Mouse (Mus musculus): Measurements from ENCODE around the gene Gm28551. TPM values are rescaled to one million over a fixed set of nuclear protein-coding genes. Genes with fewer than 3 reads are reported as not detected.
"Not testable (repeated sequence)": the region's sequence is repeated elsewhere in the genome, so short reads cannot be mapped to it uniquely, and the experiment has no call there.

Gene Gm28551
- total and polyA plus RNA-seq, 2 experiments from 2014 or later: 0.66 to 2.1 TPM

DNA sequence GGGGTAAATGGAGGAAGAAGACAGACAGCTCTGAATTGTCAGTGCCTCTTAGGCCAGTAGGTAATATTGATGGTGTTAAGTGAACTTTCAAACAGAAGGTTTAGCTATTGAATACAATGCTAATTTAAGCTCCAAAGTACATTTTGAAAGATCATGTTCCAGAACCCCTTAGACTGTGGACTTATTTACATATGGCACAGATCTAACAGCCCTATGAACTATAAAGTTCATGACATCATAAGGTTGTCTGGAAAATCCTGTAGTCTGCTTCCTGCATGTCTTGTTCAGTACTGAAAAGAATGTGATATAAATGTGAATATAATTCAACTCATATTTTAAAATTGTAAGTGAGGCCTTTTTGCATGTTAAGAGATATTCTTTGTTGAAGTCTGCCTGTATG lies 6.5 kb upstream of the Gm28551 start:
- Histone ChIP-seq H3K9ac (replicated peaks; ENCODE audit: low read length, poor library complexity, severe bottlenecking) (no peak overlapping the region), H3K36me3 (ENCODE audit: insufficient read depth, low read length) (no peaks in the 10 kb centered on the region), H3K9me3 (ENCODE audit: low read length) (no peaks in the 10 kb centered on the region), H3K4me2 (ENCODE audit: low read depth, low read length, poor library complexity, severe bottlenecking) (no peak overlapping the region), H3K27ac (ENCODE audit: low read depth, low read length) (no peak overlapping the region), H3K4me1 (ENCODE audit: insufficient read depth, low read length) (no peaks in the 10 kb centered on the region), H3K4me3 (ENCODE audit: low read depth, low read length) (no peak overlapping the region), H3K27me3 (ENCODE audit: insufficient read depth, low read length) (no peaks in the 10 kb centered on the region)
- DNase-seq (ENCODE audit: low spot score) (no peak), ATAC-seq (ENCODE audit: low FRiP score) (no peak)
- TF ChIP-seq CTCF (IDR thresholded peaks at IDR 0.05): no peak

- H3K4me2 ChIP-seq (ENCODE audit: low read depth, low read length, poor library complexity, severe bottlenecking): no peak overlapping the region
- WGBS: 98% methylated on average over 2 of the region's 2 CpGs
Measured at GRCm38 (mm10) chr1:53341071-53341470, 11.4 kb downstream of the Gm28551 start.

GRCm38 (mm10) chr1:53337403-53337802 lies 15.1 kb downstream of the Gm28551 start:
- WGBS: 60% methylated on average over 2 of the region's 2 CpGs
- H3K36me3 ChIP-seq (ENCODE audit: insufficient read depth, low read length); H3K27me3 ChIP-seq (ENCODE audit: insufficient read depth, low read length); H3K9ac ChIP-seq (replicated peaks; ENCODE audit: low read length, poor library complexity, severe bottlenecking); ATAC-seq (ENCODE audit: low FRiP score); DNase-seq (ENCODE audit: low spot score); H3K4me2 ChIP-seq (ENCODE audit: low read depth, low read length, poor library complexity, severe bottlenecking); H3K4me1 ChIP-seq (ENCODE audit: insufficient read depth, low read length); H3K4me3 ChIP-seq (ENCODE audit: low read depth, low read length); H3K27ac ChIP-seq (ENCODE audit: low read depth, low read length); H3K9me3 ChIP-seq (ENCODE audit: low read length): not testable (repeated sequence)

More at GRCm38 (mm10) chr1:53341071-53341470, 11.4 kb downstream of the Gm28551 start:
- Histone ChIP-seq H3K4me1 (ENCODE audit: insufficient read depth, low read length) (no peaks in the 10 kb centered on the region), H3K27ac (ENCODE audit: low read depth, low read length) (no peak overlapping the region), H3K36me3 (ENCODE audit: insufficient read depth, low read length) (peaks cover 21% of the 10 kb centered on the region; the same call in 1 of the 2 replicates), H3K9me3 (ENCODE audit: low read length) (peaks cover 10% of the 10 kb centered on the region; the same call in 1 of the 2 replicates), H3K9ac (replicated peaks; ENCODE audit: low read length, poor library complexity, severe bottlenecking) (no peak overlapping the region), H3K27me3 (ENCODE audit: insufficient read depth, low read length) (no peaks in the 10 kb centered on the region), H3K4me3 (ENCODE audit: low read depth, low read length) (no peak overlapping the region)
- no peak for ATAC-seq (ENCODE audit: low FRiP score)
- no peak for DNase-seq (ENCODE audit: low spot score)
- no peak for TF ChIP-seq CTCF (IDR thresholded peaks at IDR 0.05)

- ATAC-seq (ENCODE audit: low FRiP score) (no peak), DNase-seq (ENCODE audit: low spot score) (no peak)
- Histone ChIP-seq H3K36me3 (ENCODE audit: insufficient read depth, low read length) (no peaks in the 10 kb centered on the region), H3K9ac (replicated peaks; ENCODE audit: low read length, poor library complexity, severe bottlenecking) (no peak overlapping the region), H3K4me3 (ENCODE audit: low read depth, low read length) (no peak overlapping the region), H3K4me2 (ENCODE audit: low read depth, low read length, poor library complexity, severe bottlenecking) (no peak overlapping the region), H3K9me3 (ENCODE audit: low read length) (no peaks in the 10 kb centered on the region), H3K27me3 (ENCODE audit: insufficient read depth, low read length) (no peaks in the 10 kb centered on the region), H3K27ac (ENCODE audit: low read depth, low read length) (no peak overlapping the region), H3K4me1 (ENCODE audit: insufficient read depth, low read length) (no peaks in the 10 kb centered on the region)
- TF ChIP-seq CTCF (IDR thresholded peaks at IDR 0.05): no peak
Measured at GRCm38 (mm10) chr1:53335465-53335864, 17.0 kb downstream of the Gm28551 start.

DNA sequence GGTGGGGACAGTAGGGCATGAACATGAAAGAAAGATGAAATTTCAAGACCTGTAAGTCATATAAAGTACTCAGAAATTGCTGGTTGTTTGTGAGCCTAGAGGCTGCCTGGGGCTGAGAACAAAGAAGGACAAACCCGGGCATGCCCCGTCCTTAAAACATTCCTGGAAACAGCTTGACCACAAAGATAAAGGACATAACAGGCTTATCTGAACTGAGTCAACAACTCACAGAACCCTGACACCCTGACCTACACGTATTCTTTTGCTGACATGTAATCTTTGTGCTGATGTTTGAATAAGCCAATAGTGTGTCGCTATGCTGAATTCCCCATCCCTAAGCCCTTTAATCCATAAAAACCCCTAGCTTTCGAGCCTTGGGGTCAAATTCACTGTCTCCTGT lies 18.9 kb downstream of the Gm28551 start:
- not testable (repeated sequence) for H3K4me2 ChIP-seq (ENCODE audit: low read depth, low read length, poor library complexity, severe bottlenecking); DNase-seq (ENCODE audit: low spot score); H3K4me3 ChIP-seq (ENCODE audit: low read depth, low read length); H3K9me3 ChIP-seq (ENCODE audit: low read length); H3K9ac ChIP-seq (replicated peaks; ENCODE audit: low read length, poor library complexity, severe bottlenecking); H3K36me3 ChIP-seq (ENCODE audit: insufficient read depth, low read length); H3K27me3 ChIP-seq (ENCODE audit: insufficient read depth, low read length); ATAC-seq (ENCODE audit: low FRiP score); H3K4me1 ChIP-seq (ENCODE audit: insufficient read depth, low read length); H3K27ac ChIP-seq (ENCODE audit: low read depth, low read length)
- 50% methylated on average over 5 of the region's 5 CpGs for WGBS

- WGBS: 95% methylated on average over 5 of the region's 5 CpGs
- no peaks in the 10 kb centered on the region for H3K9me3 ChIP-seq (ENCODE audit: low read length)
- no peak for DNase-seq (ENCODE audit: low spot score)
- no peaks in the 10 kb centered on the region for H3K36me3 ChIP-seq (ENCODE audit: insufficient read depth, low read length)
- H3K9ac ChIP-seq (replicated peaks; ENCODE audit: low read length, poor library complexity, severe bottlenecking): no peak overlapping the region
- no peaks in the 10 kb centered on the region for H3K27me3 ChIP-seq (ENCODE audit: insufficient read depth, low read length)
- H3K27ac ChIP-seq (ENCODE audit: low read depth, low read length): no peak overlapping the region
- TF ChIP-seq CTCF (IDR thresholded peaks at IDR 0.05): no peak
- no peak for ATAC-seq (ENCODE audit: low FRiP score)
- no peak overlapping the region for H3K4me3 ChIP-seq (ENCODE audit: low read depth, low read length)
- H3K4me1 ChIP-seq (ENCODE audit: insufficient read depth, low read length): no peaks in the 10 kb centered on the region
- no peak overlapping the region for H3K4me2 ChIP-seq (ENCODE audit: low read depth, low read length, poor library complexity, severe bottlenecking)
Measured at GRCm38 (mm10) chr1:53324827-53325494, 27.5 kb downstream of the Gm28551 start.

Measured in midbrain, postnatal 0 days (tissue).